Mouse (Mus musculus) central nervous system, embryonic 11.5 days (tissue): ENCODE measurements around the gene Papss1. TPM values are rescaled to one million over a fixed set of nuclear protein-coding genes. Genes with fewer than 3 reads are reported as not detected.

ENCODE experiments used
- polyA plus RNA-seq: library from polyadenylated mRNA; depleted of rRNA; stranded (reverse); fragments of >200 nt; gene quantifications from 2 replicates; pipeline ENCODE4 v1.2.3, GENCODE M21; 2012; rRNA removed

Gene Papss1
- polyA plus RNA-seq, result 55.8 and 68.6 TPM in 2 replicates

GRCm38 (mm10) chr3:131564430-131565256, at the start of gene Papss1:
Gene Papss1 (plus strand): TSS chr3:131564768.

Other genes starting within 250 kb of the Papss1 start
- gene Sgms2, start 73.4 kb upstream of the Papss1 start, polyA plus RNA-seq, result 0.72 and 0.73 TPM in 2 replicates